Mouse (Mus musculus) liver, embryonic 14.5 days (tissue): ENCODE data around the gene Tyw3. TPM values are rescaled to one million over a fixed set of nuclear protein-coding genes. Genes with fewer than 3 reads are reported as not detected.
A peak's percentile ranks its signal among the peaks of the same experiment; 100 is the strongest.

Experiments
- ATAC-seq: fragments of 200-750 bp; cut with Nextera tagmentation; 2 replicates; pipeline ENCODE4 v1.8.0; 2017; ENCODE audit warnings: moderate number of reproducible peaks, mild to moderate bottlenecking, moderate library complexity; ENCODE audit not compliant: insufficient read depth
- DNase-seq, 3 experiments: peaks; one replicate each; pipeline ENCODE4 v3.0.0-alpha.2; 2012 to 2013; ENCODE audit warnings: low read depth in 3 of 3, low spot score in 3 of 3
- H3K27ac ChIP-seq: fragments of 300-500 bp; sonication (generic); 2 replicates; pipeline ENCODE4 v1.5.1; 2014; ENCODE audit warnings: moderate library complexity, mild to moderate bottlenecking, control low read depth, inconsistent platforms
- H3K27me3 ChIP-seq: fragments of 300-500 bp; sonication (generic); 2 replicates; pipeline ENCODE4 v1.6.1; 2014; ENCODE audit warnings: mild to moderate bottlenecking, low read length, moderate library complexity; ENCODE audit not compliant: control insufficient read depth, insufficient read depth
- H3K36me3 ChIP-seq: fragments of 300-500 bp; sonication (generic); replicated peaks from 2 replicates; pipeline ENCODE4 v1.6.1; 2014; ENCODE audit warnings: low read depth; ENCODE audit not compliant: control insufficient read depth, insufficient read depth
- H3K4me1 ChIP-seq, 2 experiments: fragments of 200-500 bp in 1 of 2; fragments of 300-500 bp in 1 of 2; sonication (generic) in 1 of 2; replicated peaks; 2 replicates each; pipeline ENCODE4 v1.6.1; 2012 to 2014; ENCODE audit warnings: antibody characterized with exemption in 1 of 2, inconsistent platforms in 1 of 2, low read length in 1 of 2; ENCODE audit not compliant: control insufficient read depth in 2 of 2, insufficient read depth in 2 of 2
- H3K4me2 ChIP-seq: fragments of 300-500 bp; sonication (generic); 2 replicates; pipeline ENCODE4 v1.6.1; 2014; ENCODE audit warnings: low read depth, mild to moderate bottlenecking, control low read depth, moderate library complexity
- H3K4me3 ChIP-seq, 2 experiments: fragments of 200-500 bp in 1 of 2; fragments of 300-500 bp in 1 of 2; sonication (generic) in 1 of 2; 2 replicates each; pipeline ENCODE4 v1.5.1; 2012 to 2014; ENCODE audit warnings: low read depth in 2 of 2, low read length in 2 of 2, mild to moderate bottlenecking in 2 of 2, control low read depth in 1 of 2, inconsistent platforms in 1 of 2, moderate library complexity in 1 of 2; ENCODE audit not compliant: insufficient read depth in 1 of 2
- H3K9ac ChIP-seq: fragments of 300-500 bp; sonication (generic); replicated peaks from 2 replicates; pipeline ENCODE4 v1.6.1; 2014; ENCODE audit warnings: mild to moderate bottlenecking, control low read depth, moderate library complexity
- H3K9me3 ChIP-seq: fragments of 300-500 bp; sonication (generic); 2 replicates; pipeline ENCODE4 v1.6.1; 2016; ENCODE audit warnings: low read length, mixed read lengths; ENCODE audit not compliant: control insufficient read depth
- CTCF ChIP-seq: IDR thresholded peaks from 2 replicates; pipeline ENCODE4 v1.5.1; 2016; ENCODE audit warnings: antibody characterized with exemption, low read depth, control low read depth
- EP300 ChIP-seq: IDR thresholded peaks from 2 replicates; pipeline ENCODE4 v1.6.1; 2016; ENCODE audit warnings: antibody characterized with exemption, low read depth
- WGBS: fragments of 180-500 bp; shearing (Covaris S2); extraction: QIAGEN DNeasy Blood & Tissue Kit; methylation state at CpG from one replicate; pipeline ENCODE4 v1.1.7; 2014; ENCODE audit not compliant: insufficient replicate concordance; 5-methylcytosine and 5-hydroxymethylcytosine counted together
- polyA plus RNA-seq, 2 experiments: library from polyadenylated mRNA; depleted of rRNA in 1 of 2; stranded (reverse) in 1 of 2; unstranded in 1 of 2; fragments of >200 nt; fragmentation: Nextera tagmentation in 1 of 2; extraction: Ambion mirVana in 1 of 2; gene quantifications; 2 replicates each; pipeline versions ENCODE4 v1.2.1 to v1.2.3; 2012 to 2014

Tyw3 gene
- polyA plus RNA-seq, 2 experiments: 2.8 to 4.4 TPM

GRCm38 (mm10) chr3:154597561-154597960 is 657 bp upstream of the Tyw3 start:
- Histone ChIP-seq H3K9ac (peak overlapping the region; percentile 74), H3K4me1 (peaks cover 2 to 9% of the 10 kb centered on the region in 2 experiments; a peak in 2 of 4 replicates), H3K4me3 (peak overlapping the region; percentile 73 to 82), H3K27me3 (no peaks in the 10 kb centered on the region), H3K27ac (peak overlapping the region; percentile 40; the same call in 1 of the 2 replicates), H3K36me3 (no peaks in the 10 kb centered on the region), H3K9me3 (no peaks in the 10 kb centered on the region), H3K4me2 (peak overlapping the region; percentile 79)
- TF ChIP-seq EP300 (no peak), CTCF (no peak)
- ATAC-seq (no peak), DNase-seq (no peak)
- WGBS: 42% methylated on average over 7 of the region's 7 CpGs

GRCm38 (mm10) chr3:154596488-154596933 is 393 bp downstream of the Tyw3 start, which contains the start of gene Cryz:
TSS of gene Cryz (plus strand) at chr3:154596711.
- peak within 1 kb of the TSS; percentile 40; the same call in 1 of the 2 replicates for H3K27ac ChIP-seq
- under 1% methylated on average over 25 of the region's 25 CpGs for WGBS
- H3K4me1 ChIP-seq: peaks cover 2 to 9% of the 10 kb centered on the region in 2 experiments; a peak in 2 of 4 replicates
- peak within 1 kb of the TSS; percentile 79 for H3K4me2 ChIP-seq
- peak within 1 kb of the TSS; percentile 74 for H3K9ac ChIP-seq
- TF ChIP-seq CTCF: peak; percentile 95
- TF ChIP-seq EP300: no peak
- H3K27me3 ChIP-seq: no peaks in the 10 kb centered on the region
- no peaks in the 10 kb centered on the region for H3K9me3 ChIP-seq
- ATAC-seq: peak; percentile 86
- H3K36me3 ChIP-seq: no peaks in the 10 kb centered on the region
- DNase-seq: peak; percentile 71 to 76 (median 76)
- H3K4me3 ChIP-seq: peak within 1 kb of the TSS; percentile 73 to 82

GRCm38 (mm10) chr3:154594156-154594555 is 2.7 kb downstream of the Tyw3 start:
- Histone ChIP-seq H3K27me3 (no peaks in the 10 kb centered on the region), H3K27ac (no peak overlapping the region), H3K4me3 (no peak overlapping the region), H3K4me2 (no peak overlapping the region), H3K9me3 (no peaks in the 10 kb centered on the region), H3K36me3 (no peaks in the 10 kb centered on the region), H3K9ac (no peak overlapping the region), H3K4me1 (peaks cover 2 to 9% of the 10 kb centered on the region in 2 experiments; a peak in 2 of 4 replicates)
- 80% methylated on average over 6 of the region's 6 CpGs for WGBS
- TF ChIP-seq EP300 (no peak), CTCF (no peak)
- ATAC-seq (no peak), DNase-seq (no peak)

- no peak overlapping the region for H3K4me3 ChIP-seq
- ATAC-seq: no peak
- DNase-seq: no peak
- no peak overlapping the region for H3K9ac ChIP-seq
- H3K36me3 ChIP-seq: no peaks in the 10 kb centered on the region
- H3K9me3 ChIP-seq: no peaks in the 10 kb centered on the region
- TF ChIP-seq EP300 (no peak), CTCF (no peak)
- no peak overlapping the region for H3K27ac ChIP-seq
- peaks cover 2 to 9% of the 10 kb centered on the region in 2 experiments; a peak in 2 of 4 replicates for H3K4me1 ChIP-seq
- H3K4me2 ChIP-seq: no peak overlapping the region
- H3K27me3 ChIP-seq: no peaks in the 10 kb centered on the region
- WGBS: 70% methylated on average over 6 of the region's 6 CpGs
Observed at GRCm38 (mm10) chr3:154593596-154593995, 3.3 kb downstream of the Tyw3 start.

GRCm38 (mm10) chr3:154591621-154592020 is 5.3 kb downstream of the Tyw3 start:
- TF ChIP-seq EP300 (no peak), CTCF (no peak)
- Histone ChIP-seq H3K9me3 (no peaks in the 10 kb centered on the region), H3K4me2 (no peak overlapping the region), H3K4me1 (peaks cover 2 to 4% of the 10 kb centered on the region in 2 experiments; a peak in 2 of 4 replicates), H3K36me3 (no peaks in the 10 kb centered on the region), H3K9ac (no peak overlapping the region), H3K4me3 (no peak overlapping the region), H3K27ac (no peak overlapping the region), H3K27me3 (no peaks in the 10 kb centered on the region)
- 64% methylated on average over 3 of the region's 3 CpGs for WGBS
- ATAC-seq (no peak), DNase-seq (no peak)
